Mouse (Mus musculus): ENCODE measurements around the gene Serpinb13.

DNA sequence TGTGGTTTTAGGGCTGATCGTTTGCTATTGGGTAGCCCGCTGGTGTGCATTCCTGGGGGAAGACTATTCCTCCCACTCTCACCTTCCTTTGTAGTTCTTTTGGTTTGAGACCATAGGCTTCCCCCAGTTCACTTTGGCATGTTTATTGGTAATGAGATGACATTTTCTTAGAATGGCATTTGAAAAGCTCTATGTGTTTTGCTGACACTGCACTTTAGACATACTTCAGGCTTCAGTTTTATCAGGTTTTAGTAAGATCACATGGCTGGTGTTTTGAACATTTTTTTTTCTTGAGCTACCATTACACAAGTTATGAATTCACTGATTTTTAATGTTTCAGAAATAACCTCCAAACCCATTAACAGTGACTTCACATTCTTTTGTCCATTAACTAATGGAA lies 21.0 kb downstream of the Serpinb13 start:
- TF ChIP-seq EP300 (optimal IDR thresholded peaks at IDR 0.05): no peak
- no peak for TF ChIP-seq CTCF (IDR thresholded peaks at IDR 0.05; ENCODE audit: low read depth)

Data from stomach, postnatal 0 days (tissue).